Mouse (Mus musculus) Muller cell, postnatal 12 days (primary cell): ENCODE results near the gene Tnfrsf26.

Experiments used
- DNase-seq: peaks from one replicate; pipeline ENCODE4 v3.0.0-alpha.2; 2015; ENCODE audit errors: inconsistent ontology term

Tnfrsf26 gene

GRCm38 (mm10) chr7:143599428-143600230, 28.9 kb downstream of the Tnfrsf26 start, which contains the start of gene Cars:
Cars (minus strand) TSS chr7:143600090.
- peak; percentile 95 for DNase-seq

DNA sequence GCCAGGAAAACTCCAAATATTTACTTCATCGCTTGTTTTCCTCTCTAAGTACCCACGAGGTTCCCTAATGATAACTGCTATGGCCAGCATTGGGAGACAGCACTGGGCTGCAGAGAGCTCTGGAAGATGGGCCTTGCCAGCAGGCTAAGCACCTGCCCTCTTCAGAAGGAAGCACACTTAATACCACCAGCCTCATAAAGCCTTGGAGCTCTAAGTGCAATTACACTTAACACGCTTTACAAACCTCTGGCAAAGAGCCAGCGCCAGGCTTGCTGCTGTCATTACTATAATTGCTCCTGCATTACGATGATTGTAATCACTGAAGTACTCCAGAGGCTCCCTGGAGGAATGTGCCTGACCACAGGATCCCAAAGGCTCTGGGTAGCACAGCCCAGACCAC, 33.7 kb downstream of the Tnfrsf26 start:
- peak; percentile 40 for DNase-seq

DNA sequence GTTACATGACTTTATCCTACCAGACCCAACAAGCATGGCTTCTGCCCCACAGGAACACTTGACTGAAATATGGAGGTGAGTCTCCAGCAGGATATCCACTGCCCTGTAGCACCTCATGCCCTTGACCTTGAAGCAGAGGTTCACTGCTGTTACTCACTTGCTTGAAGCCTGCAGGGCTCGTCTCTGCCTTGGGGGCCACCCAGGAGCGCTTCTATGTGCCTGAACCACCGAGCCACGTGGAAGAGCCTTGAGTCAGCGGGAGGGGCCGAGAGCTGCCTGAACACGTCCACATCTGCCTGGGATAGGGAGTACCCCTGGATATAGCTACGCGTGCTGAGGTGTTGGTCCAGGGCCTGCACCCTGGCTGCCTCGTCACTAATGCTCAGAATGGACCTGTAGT, 36.3 kb downstream of the Tnfrsf26 start:
- no peak for DNase-seq

DNA sequence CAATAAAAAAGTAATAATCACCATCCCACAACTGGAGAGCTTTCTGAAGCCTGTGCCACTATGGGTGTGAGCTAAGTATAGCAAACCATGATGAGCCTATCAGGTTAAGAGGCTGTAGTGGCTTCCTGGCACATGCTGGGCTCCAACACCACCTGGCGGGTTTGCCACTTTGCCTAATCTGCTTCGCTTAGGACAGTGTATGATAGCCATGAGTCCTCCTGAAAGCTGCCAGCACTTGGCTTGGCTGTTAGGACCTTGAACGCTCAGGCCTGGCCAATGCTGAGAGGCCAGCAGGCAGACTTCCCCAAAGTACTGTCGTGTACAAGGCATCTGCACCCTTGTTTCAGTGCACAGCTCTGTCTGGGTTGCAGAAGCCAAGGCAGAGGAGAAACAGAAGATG, 40.5 kb downstream of the Tnfrsf26 start:
- DNase-seq: no peak

- peak; percentile 4 for DNase-seq
Observed at GRCm38 (mm10) chr7:143587586-143587985, 40.9 kb downstream of the Tnfrsf26 start.

GRCm38 (mm10) chr7:143583956-143584355, 44.6 kb downstream of the Tnfrsf26 start:
- peak; percentile 55 for DNase-seq

DNA sequence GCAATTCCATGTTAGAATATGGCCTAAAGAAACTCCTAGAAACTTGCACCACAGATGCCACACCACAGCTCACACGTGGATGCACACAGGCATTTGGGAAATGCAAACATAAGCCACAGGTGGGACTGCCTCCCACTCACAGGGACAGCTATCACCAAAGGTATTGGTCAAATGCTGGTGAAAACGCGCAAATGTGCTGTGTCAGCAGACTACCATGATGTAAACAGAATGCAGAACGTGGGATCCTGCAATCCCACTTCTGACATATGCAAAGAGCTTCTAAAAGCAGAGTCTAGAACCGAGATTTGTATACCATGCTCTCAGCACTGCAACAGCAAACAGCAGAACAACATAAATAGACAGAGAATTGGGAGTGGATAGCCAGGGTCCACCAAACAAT, 45.5 kb downstream of the Tnfrsf26 start:
- no peak for DNase-seq

DNA sequence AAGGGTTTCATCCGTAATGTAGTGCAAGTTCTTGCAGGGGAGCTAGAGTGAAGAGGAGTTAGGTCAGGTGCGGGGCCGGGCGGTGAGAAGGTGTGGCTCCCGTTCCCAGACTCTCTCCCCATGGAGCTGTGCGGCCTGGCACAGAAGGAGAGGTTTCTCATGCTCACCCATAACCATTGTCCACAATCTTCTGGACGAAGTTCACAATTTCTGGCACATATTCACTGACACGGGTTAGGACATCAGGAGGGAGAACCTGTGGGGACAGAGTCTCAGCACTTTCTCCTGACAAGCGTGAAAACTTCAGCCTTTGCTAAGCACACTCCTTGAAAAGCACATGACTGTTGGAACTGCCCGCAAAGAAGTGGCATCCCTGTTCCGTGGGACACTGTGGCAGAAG, 52.8 kb downstream of the Tnfrsf26 start:
- no peak for DNase-seq

GRCm38 (mm10) chr7:143565648-143566039, 62.9 kb downstream of the Tnfrsf26 start:
- no peak for DNase-seq

GRCm38 (mm10) chr7:143565015-143565647, 63.4 kb downstream of the Tnfrsf26 start:
- DNase-seq: no peak

- no peak for DNase-seq
Observed at GRCm38 (mm10) chr7:143563787-143564186, 64.7 kb downstream of the Tnfrsf26 start.
